Mouse (Mus musculus): ENCODE results near the gene Pkhd1. TPM values are rescaled to one million over a fixed set of nuclear protein-coding genes. Genes with fewer than 3 reads are reported as not detected.

The Pkhd1 gene
- polyA plus RNA-seq, 1 experiment: 0.05 TPM

- TF ChIP-seq POLR2A (IDR thresholded peaks at IDR 0.05; ENCODE audit: borderline replicate concordance, extremely low read depth, insufficient read depth, insufficient read length, poor library complexity, severe bottlenecking) (no peak), CTCF (IDR thresholded peaks at IDR 0.05; ENCODE audit: borderline replicate concordance, extremely low read depth, insufficient read depth, insufficient read length) (no peak)
Observed at GRCm38 (mm10) chr1:20117331-20117730, 500.5 kb downstream of the Pkhd1 start.

GRCm38 (mm10) chr1:20069733-20070132, 548.1 kb downstream of the Pkhd1 start:
- TF ChIP-seq CTCF (IDR thresholded peaks at IDR 0.05; ENCODE audit: borderline replicate concordance, extremely low read depth, insufficient read depth, insufficient read length) (no peak), POLR2A (IDR thresholded peaks at IDR 0.05; ENCODE audit: borderline replicate concordance, extremely low read depth, insufficient read depth, insufficient read length, poor library complexity, severe bottlenecking) (no peak)
- peak; percentile 87 for DNase-seq (ENCODE audit: low read depth)

More at GRCm38 (mm10) chr1:20117331-20117730, 500.5 kb downstream of the Pkhd1 start:
- no peak for DNase-seq (ENCODE audit: low read depth)

GRCm38 (mm10) chr1:20058245-20058644, 559.6 kb downstream of the Pkhd1 start:
- DNase-seq (ENCODE audit: low read depth): peak; percentile 45

GRCm38 (mm10) chr1:20039389-20039788, 578.5 kb downstream of the Pkhd1 start:
- peak; percentile 52 for DNase-seq (ENCODE audit: low read depth)

More at GRCm38 (mm10) chr1:20058245-20058644, 559.6 kb downstream of the Pkhd1 start:
- TF ChIP-seq POLR2A (IDR thresholded peaks at IDR 0.05; ENCODE audit: borderline replicate concordance, extremely low read depth, insufficient read depth, insufficient read length, poor library complexity, severe bottlenecking): no peak
- no peak for TF ChIP-seq CTCF (IDR thresholded peaks at IDR 0.05; ENCODE audit: borderline replicate concordance, extremely low read depth, insufficient read depth, insufficient read length)

GRCm38 (mm10) chr1:20035277-20035676, 582.6 kb downstream of the Pkhd1 start:
- no peak for TF ChIP-seq POLR2A (IDR thresholded peaks at IDR 0.05; ENCODE audit: borderline replicate concordance, extremely low read depth, insufficient read depth, insufficient read length, poor library complexity, severe bottlenecking)
- no peak for TF ChIP-seq CTCF (IDR thresholded peaks at IDR 0.05; ENCODE audit: borderline replicate concordance, extremely low read depth, insufficient read depth, insufficient read length)

More at GRCm38 (mm10) chr1:20039389-20039788, 578.5 kb downstream of the Pkhd1 start:
- TF ChIP-seq POLR2A (IDR thresholded peaks at IDR 0.05; ENCODE audit: borderline replicate concordance, extremely low read depth, insufficient read depth, insufficient read length, poor library complexity, severe bottlenecking) (no peak), CTCF (IDR thresholded peaks at IDR 0.05; ENCODE audit: borderline replicate concordance, extremely low read depth, insufficient read depth, insufficient read length) (no peak)

GRCm38 (mm10) chr1:20018198-20018925, 599.5 kb downstream of the Pkhd1 start:
- peak; percentile 53 for DNase-seq (ENCODE audit: low read depth)
- TF ChIP-seq CTCF (IDR thresholded peaks at IDR 0.05; ENCODE audit: borderline replicate concordance, extremely low read depth, insufficient read depth, insufficient read length): no peak
- no peak for TF ChIP-seq POLR2A (IDR thresholded peaks at IDR 0.05; ENCODE audit: borderline replicate concordance, extremely low read depth, insufficient read depth, insufficient read length, poor library complexity, severe bottlenecking)

More at GRCm38 (mm10) chr1:20035277-20035676, 582.6 kb downstream of the Pkhd1 start:
- peak; percentile 34 for DNase-seq (ENCODE audit: low read depth)

- TF ChIP-seq POLR2A (IDR thresholded peaks at IDR 0.05; ENCODE audit: borderline replicate concordance, extremely low read depth, insufficient read depth, insufficient read length, poor library complexity, severe bottlenecking): no peak
- TF ChIP-seq CTCF (IDR thresholded peaks at IDR 0.05; ENCODE audit: borderline replicate concordance, extremely low read depth, insufficient read depth, insufficient read length): no peak
- DNase-seq (ENCODE audit: low read depth): peak; percentile 26
Observed at GRCm38 (mm10) chr1:20017619-20018018, 600.2 kb downstream of the Pkhd1 start.

Other genes with a start within 250 kb of the Pkhd1 start
- gene Il17a, start 112.8 kb upstream of the Pkhd1 start, polyA plus RNA-seq (2012; rRNA removed): not detected in 2 replicates
- 0.31 and 0.35 TPM in 2 replicates for gene Il17f, start 172.6 kb upstream of the Pkhd1 start, polyA plus RNA-seq (2012; rRNA removed)
- gene Mcm3, start 202.2 kb upstream of the Pkhd1 start, polyA plus RNA-seq (2012; rRNA removed): 29.0 and 31.6 TPM in 2 replicates